Mouse (Mus musculus) limb, embryonic 15.5 days (tissue): ENCODE data around the gene Zbtb20. TPM values are rescaled to one million over a fixed set of nuclear protein-coding genes. Genes with fewer than 3 reads are reported as not detected.

Source experiments
- ATAC-seq: fragments of 200-750 bp; cut with Nextera tagmentation; 2 replicates; pipeline ENCODE4 v1.8.0; 2017; ENCODE audit warnings: low read depth, moderate TSS enrichment; ENCODE audit not compliant: insufficient number of reproducible peaks, low FRiP score, low TSS enrichment
- H3K27ac ChIP-seq: fragments of 300-500 bp; sonication (generic); 2 replicates; pipeline ENCODE4 v1.5.1; 2015; ENCODE audit warnings: moderate library complexity, mild to moderate bottlenecking, inconsistent platforms
- H3K27me3 ChIP-seq: fragments of 300-500 bp; sonication (generic); 2 replicates; pipeline ENCODE4 v1.6.1; 2015; ENCODE audit warnings: inconsistent platforms
- H3K36me3 ChIP-seq: fragments of 300-500 bp; sonication (generic); 2 replicates; pipeline ENCODE4 v1.6.1; 2015; ENCODE audit warnings: inconsistent platforms
- H3K4me1 ChIP-seq: fragments of 300-500 bp; sonication (generic); 2 replicates; pipeline ENCODE4 v1.6.1; 2015; ENCODE audit warnings: inconsistent platforms
- H3K4me2 ChIP-seq: fragments of 300-500 bp; sonication (generic); 2 replicates; pipeline ENCODE4 v1.6.1; 2015; ENCODE audit warnings: mild to moderate bottlenecking, inconsistent platforms
- H3K4me3 ChIP-seq: fragments of 300-500 bp; sonication (generic); 2 replicates; pipeline ENCODE4 v1.5.1; 2015; ENCODE audit warnings: mild to moderate bottlenecking, inconsistent platforms
- H3K9ac ChIP-seq: fragments of 300-500 bp; sonication (generic); 2 replicates; pipeline ENCODE4 v1.6.1; 2015; ENCODE audit warnings: inconsistent platforms
- H3K9me3 ChIP-seq: fragments of 300-500 bp; sonication (generic); 2 replicates; pipeline ENCODE4 v1.6.1; 2016; ENCODE audit warnings: inconsistent platforms
- WGBS: fragments of 180-500 bp; shearing (Covaris S2); methylation state at CpG from one replicate; pipeline ENCODE4 v1.1.7; 2015; 5-methylcytosine and 5-hydroxymethylcytosine counted together
- polyA plus RNA-seq: library from polyadenylated mRNA; unstranded; fragments of >200 nt; fragmentation: Nextera tagmentation; extraction: Ambion mirVana; gene quantifications from 2 replicates; pipeline ENCODE4 v1.2.1, GENCODE M21; 2015

The Zbtb20 gene
- polyA plus RNA-seq, 1 experiment from 2014 or later: 22.4 TPM

DNA sequence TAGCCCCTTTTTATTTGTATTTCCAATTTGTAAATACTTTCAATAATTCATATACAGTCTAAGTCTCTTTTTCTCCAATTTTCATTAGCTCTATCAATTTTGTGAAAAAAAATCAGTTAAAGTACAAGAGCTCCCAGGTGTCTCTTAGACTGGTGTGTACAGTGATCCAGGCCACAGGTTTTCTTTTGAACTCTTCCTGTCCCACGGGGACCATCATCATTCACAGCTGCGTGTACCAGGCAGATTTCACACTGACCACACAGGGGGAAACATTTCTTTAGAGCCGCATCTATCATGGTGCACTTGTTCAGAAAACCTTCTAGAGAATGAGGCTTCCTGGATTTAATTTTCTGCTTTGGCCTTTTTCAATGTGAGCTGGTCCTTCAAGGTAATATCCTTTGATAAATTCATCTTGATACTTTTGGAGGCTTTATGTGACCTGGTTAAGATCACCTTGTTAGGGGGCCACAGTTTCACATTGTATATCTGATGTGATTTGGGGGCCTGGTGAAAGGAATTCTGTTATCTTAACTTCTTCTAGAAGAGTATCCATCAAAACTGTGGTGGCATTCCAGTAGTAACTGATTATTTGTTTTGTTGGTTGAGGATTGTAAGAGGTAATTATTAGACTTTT, 586.2 kb downstream of the Zbtb20 start:
- 81% methylated on average over 3 of the region's 3 CpGs for WGBS
- Histone ChIP-seq H3K27me3 (no peaks in the 10 kb centered on the region), H3K4me2 (no peak overlapping the region), H3K4me3 (no peak overlapping the region), H3K9me3 (no peaks in the 10 kb centered on the region), H3K4me1 (0 out of 2 replicates have a peak, but pooled peaks cover 3% of the 10 kb centered on the region), H3K9ac (no peak overlapping the region), H3K36me3 (no peaks in the 10 kb centered on the region), H3K27ac (no peak overlapping the region)
- ATAC-seq: no peak

DNA sequence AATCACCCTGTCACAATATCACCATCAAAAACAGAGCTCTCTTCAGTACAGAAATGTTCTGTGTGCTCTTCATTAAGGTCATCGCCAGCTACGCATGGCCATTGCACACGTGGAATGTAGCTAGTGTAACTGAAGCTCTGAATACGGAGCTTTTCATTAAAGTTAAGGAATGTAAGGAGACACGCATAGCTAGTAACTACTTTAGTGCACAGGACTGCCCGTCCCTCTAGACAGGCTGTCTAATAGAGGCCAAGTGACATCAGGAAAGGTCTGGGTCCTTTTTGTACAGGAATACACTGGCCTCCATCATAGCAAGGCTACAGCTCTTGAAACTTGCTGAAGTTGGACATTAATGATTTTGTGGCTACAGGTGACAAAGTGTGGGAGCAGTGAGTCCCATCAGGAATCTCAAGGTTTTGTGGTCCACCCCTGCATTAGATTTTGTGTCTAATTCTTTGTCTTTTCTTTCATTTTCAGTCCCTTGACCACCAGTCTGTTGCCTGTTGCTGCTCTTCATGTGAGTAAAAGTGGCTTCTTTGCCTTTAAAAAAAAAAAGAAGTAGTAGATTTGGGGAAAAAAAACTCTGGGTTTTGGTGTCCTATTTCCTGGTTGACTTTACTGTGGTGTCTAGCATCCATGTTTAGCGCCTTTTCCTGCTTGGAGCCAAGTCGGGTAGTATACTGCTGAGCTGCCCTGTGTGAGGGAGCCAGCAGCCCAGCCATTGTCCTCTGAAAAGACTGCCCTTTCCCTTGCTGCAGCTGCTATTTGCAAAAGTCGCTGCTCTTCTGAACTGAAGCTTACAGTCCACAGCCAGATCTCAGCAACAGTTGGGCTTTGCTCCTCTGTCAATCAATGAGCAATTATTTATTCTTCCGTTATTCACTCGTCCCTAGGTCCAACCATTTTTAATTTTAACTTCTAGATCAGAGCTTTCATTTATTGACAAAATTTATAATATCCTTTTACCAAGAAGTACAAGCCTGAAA, 587.1 kb downstream of the Zbtb20 start:
- no peaks in the 10 kb centered on the region for H3K9me3 ChIP-seq
- no peak overlapping the region for H3K9ac ChIP-seq
- H3K36me3 ChIP-seq: no peaks in the 10 kb centered on the region
- H3K27ac ChIP-seq: no peak overlapping the region
- WGBS: 63% methylated on average over 11 of the region's 11 CpGs
- H3K4me1 ChIP-seq: 0 out of 2 replicates have a peak, but pooled peaks cover 3% of the 10 kb centered on the region
- no peak for ATAC-seq
- H3K4me3 ChIP-seq: no peak overlapping the region
- no peaks in the 10 kb centered on the region for H3K27me3 ChIP-seq
- H3K4me2 ChIP-seq: no peak overlapping the region

DNA sequence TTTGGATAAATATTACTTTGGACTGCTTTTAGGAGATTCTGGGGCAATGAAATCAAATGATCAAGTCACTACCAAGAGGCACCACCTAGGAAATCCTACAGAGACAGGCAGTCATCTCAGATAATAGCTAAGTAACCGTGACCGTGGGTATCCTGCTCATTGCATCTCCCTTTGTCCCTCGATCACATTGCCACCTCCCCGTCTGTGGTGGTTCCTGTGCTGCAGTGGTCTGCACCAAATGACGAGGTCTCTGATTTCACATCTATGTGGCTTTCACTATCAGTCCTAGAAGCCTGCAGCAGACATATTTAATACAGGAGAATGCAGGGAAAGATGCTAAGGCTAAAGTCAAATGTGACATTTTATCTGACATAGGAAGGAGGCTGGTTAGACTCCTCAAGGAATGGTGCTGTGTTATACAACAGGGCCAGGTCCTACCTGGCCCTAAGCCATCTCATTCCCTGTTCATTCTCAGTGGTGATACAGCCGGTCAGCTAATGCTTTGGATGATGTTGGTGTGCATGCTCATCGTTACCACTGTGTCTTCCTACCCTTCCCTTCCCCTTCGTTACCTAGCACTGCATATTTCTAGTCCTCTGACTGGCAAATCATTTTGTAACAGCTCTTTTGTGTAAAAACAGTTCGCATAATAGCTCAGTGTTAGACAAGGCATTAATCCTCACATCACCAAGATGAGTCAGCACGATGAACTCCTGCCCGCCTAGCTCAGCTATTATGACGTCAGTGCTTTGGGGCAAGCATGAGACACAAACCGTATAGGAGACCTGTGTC, 588.2 kb downstream of the Zbtb20 start:
- no peak for ATAC-seq
- no peaks in the 10 kb centered on the region for H3K36me3 ChIP-seq
- H3K4me2 ChIP-seq: no peak overlapping the region
- no peak overlapping the region for H3K4me3 ChIP-seq
- no peaks in the 10 kb centered on the region for H3K27me3 ChIP-seq
- H3K9ac ChIP-seq: no peak overlapping the region
- H3K9me3 ChIP-seq: no peaks in the 10 kb centered on the region
- H3K27ac ChIP-seq: no peak overlapping the region
- H3K4me1 ChIP-seq: 0 out of 2 replicates have a peak, but pooled peaks cover 3% of the 10 kb centered on the region
- WGBS: 79% methylated on average over 13 of the region's 13 CpGs

DNA sequence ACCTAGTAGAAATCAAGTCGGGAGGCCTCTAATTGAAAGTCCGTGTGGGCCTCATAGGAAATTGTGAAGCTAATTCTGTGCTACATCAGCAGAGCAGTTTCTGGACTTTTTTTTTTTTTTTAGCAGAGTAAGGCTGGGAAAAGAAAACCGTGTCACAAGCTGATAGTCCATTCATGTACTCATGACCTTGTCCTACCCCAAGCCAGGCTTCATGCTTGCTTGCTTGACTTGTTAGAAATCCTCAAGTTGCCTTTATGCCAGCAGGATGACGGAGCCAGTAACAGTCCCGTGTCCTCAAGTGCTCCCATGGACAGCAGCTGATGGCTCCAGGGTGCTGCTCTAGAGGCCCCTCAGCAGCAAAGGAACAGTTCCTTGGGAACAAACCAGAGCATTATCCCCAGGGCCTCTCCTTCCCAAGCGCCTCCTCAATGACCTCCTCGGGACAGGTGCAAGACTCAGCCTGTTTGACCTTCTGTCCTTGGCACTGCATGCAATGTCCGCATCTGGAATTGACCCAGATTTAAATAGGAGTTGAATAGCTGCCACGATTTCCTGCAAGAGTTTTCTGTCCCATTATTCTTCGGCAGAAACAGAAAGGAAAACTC, 588.9 kb downstream of the Zbtb20 start:
- WGBS: 69% methylated on average over 10 of the region's 10 CpGs
- no peaks in the 10 kb centered on the region for H3K36me3 ChIP-seq
- H3K4me3 ChIP-seq: no peak overlapping the region
- no peaks in the 10 kb centered on the region for H3K27me3 ChIP-seq
- no peak overlapping the region for H3K9ac ChIP-seq
- ATAC-seq: no peak
- H3K27ac ChIP-seq: no peak overlapping the region
- 0 out of 2 replicates have a peak, but pooled peaks cover 3% of the 10 kb centered on the region for H3K4me1 ChIP-seq
- no peaks in the 10 kb centered on the region for H3K9me3 ChIP-seq
- H3K4me2 ChIP-seq: no peak overlapping the region

DNA sequence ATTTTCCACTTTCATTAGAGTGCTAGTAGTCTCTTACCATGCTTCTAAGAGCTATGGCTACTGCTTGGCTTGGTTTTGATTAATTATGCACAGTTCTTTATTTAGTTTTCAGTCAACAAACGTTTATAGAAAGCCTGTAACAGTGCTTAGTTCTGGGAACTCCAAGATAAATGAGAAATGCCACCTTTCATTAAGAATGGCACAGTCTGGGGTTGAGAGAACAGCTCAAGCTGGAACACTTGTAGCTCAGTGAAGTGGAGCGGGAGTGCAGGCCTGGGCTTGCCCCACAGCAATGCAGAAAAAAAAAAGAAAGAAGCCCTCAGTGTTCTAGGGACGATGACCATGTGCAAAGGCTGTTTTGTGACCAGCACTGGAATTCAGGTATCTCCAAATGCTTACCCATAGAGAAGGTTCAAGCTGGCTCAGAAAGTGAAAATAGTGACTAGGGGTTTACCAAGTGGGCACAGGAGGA, 589.7 kb downstream of the Zbtb20 start:
- no peak overlapping the region for H3K9ac ChIP-seq
- no peak overlapping the region for H3K27ac ChIP-seq
- H3K27me3 ChIP-seq: no peaks in the 10 kb centered on the region
- no peak for ATAC-seq
- no peaks in the 10 kb centered on the region for H3K9me3 ChIP-seq
- 0 out of 2 replicates have a peak, but pooled peaks cover 3% of the 10 kb centered on the region for H3K4me1 ChIP-seq
- no peak overlapping the region for H3K4me3 ChIP-seq
- no peak overlapping the region for H3K4me2 ChIP-seq
- WGBS: 61% methylated on average over 3 of the region's 3 CpGs
- H3K36me3 ChIP-seq: no peaks in the 10 kb centered on the region

DNA sequence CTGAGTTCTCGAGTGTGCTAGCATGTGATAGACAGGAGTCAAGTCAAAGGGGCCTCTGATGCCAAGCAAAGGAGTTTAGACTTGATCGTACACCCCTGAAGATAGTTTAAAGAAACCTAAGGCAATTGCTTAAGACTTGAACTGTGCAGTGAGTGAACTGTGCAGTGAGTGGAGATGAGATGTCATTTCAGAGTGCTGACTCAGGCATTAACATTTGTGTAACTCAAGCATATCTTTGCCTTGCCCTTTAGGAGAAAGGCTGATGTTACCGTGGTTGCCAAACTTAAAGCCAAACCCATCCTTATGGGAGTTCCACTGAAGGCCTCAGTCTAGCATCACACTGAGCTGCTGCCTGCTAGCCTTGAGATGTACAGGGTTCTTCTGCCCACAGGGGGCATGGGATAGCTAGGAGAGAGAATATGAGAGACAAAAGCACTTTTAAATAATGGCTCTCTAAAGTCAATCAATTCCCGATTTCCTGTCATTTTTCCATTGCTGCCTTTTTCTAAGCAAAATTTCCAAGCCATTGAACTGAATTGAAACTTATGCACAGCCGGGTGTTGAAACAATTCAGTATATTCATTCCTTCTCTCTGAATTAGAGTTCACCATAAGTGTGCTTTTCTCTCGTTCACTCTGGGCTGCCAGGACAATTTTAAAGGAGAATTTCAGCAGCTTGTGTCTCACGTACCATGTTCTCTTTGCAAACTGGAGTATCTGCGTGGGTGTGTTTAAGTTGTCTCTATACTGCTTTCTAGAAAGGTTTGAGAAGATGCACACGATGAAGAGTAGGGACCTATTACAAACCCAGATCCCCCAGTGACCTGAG, 590.5 kb downstream of the Zbtb20 start:
- no peak for ATAC-seq

DNA sequence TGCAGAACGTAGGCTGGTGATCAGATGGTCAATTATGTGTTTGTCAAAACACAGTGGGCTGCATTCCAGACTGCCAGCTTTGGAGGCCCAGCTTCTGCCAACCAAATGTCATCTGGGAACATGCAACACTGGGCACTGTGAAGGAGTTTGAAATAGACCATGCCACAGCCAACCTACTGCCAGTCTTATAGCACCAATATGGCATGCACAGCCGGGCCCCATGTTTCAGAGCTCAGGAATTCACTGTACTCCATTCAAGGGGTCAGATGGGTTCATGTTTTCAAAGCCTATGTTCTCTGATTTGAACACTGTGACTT, 591.0 kb downstream of the Zbtb20 start:
- Histone ChIP-seq H3K4me2 (no peak overlapping the region), H3K4me1 (0 out of 2 replicates have a peak, but pooled peaks cover 3% of the 10 kb centered on the region), H3K27ac (no peak overlapping the region), H3K4me3 (no peak overlapping the region), H3K27me3 (no peaks in the 10 kb centered on the region), H3K36me3 (no peaks in the 10 kb centered on the region), H3K9me3 (no peaks in the 10 kb centered on the region), H3K9ac (no peak overlapping the region)
- no peak for ATAC-seq
- WGBS: 76% methylated on average over 2 of the region's 2 CpGs

More for the DNA sequence above, 590.5 kb downstream of the Zbtb20 start:
- Histone ChIP-seq H3K9me3 (no peaks in the 10 kb centered on the region), H3K27me3 (no peaks in the 10 kb centered on the region), H3K4me3 (no peak overlapping the region), H3K4me1 (0 out of 2 replicates have a peak, but pooled peaks cover 3% of the 10 kb centered on the region), H3K9ac (no peak overlapping the region), H3K27ac (no peak overlapping the region), H3K36me3 (no peaks in the 10 kb centered on the region), H3K4me2 (no peak overlapping the region)
- WGBS: 93% methylated on average over 9 of the region's 9 CpGs

DNA sequence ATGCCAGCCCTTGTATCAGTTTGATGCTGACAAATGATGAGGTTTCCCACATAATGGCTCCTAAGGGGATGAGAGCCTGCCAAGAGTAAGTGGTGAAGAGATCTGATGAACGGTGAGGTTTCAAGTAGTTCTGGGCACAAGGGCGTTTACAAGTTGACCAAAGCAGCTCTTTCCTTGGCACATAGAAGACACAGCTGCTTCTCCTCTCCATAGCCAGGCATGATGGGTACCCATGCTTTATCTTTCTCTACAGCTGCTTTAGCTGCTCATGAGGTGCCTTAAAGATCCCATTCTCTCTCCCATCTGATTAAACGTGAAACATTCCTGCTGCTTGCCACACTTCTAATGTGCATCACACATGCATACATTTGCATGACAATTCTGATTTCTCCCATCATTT, 595.4 kb downstream of the Zbtb20 start:
- no peak for ATAC-seq
- no peak overlapping the region for H3K9ac ChIP-seq
- no peaks in the 10 kb centered on the region for H3K27me3 ChIP-seq
- no peak overlapping the region for H3K4me3 ChIP-seq
- H3K4me1 ChIP-seq: no peaks in the 10 kb centered on the region
- 80% methylated on average over 3 of the region's 3 CpGs for WGBS
- no peak overlapping the region for H3K4me2 ChIP-seq
- H3K36me3 ChIP-seq: no peaks in the 10 kb centered on the region
- H3K27ac ChIP-seq: no peak overlapping the region
- H3K9me3 ChIP-seq: no peaks in the 10 kb centered on the region

DNA sequence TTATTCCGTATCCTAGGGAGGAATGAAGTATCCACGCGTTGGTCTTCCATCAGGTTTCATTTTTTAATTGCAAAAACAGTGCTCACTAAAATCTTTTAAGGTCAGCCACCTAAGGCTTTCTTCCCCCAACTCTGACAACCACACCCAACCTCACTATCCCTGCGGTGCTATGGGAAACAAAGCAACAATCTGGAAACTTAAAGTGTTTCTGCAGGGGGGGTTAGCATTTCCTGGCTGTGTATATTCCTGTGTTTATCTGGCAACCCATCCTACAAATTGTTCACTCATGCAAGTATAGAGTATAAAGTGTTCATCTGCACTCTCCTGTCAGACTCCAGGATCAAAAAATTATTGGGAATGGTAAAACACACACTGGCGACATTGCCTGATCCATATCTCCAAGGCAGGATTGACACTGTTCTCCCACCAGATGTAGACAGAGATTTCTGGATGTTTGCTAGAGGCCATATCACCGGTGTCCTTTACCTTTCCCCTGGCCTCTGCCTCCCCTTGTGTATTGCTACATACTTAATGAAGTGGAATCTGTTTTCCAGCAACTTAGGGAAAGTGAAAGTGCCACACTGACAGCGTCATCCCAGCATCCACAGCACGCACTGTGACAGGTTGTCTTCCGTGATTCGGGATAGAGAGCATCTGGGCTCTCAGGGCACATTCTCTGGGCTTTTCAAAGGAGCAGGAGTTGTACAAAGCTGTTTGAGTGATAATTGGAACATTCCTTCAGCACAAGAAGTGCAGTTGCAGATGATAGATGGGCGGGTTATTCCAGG, 599.5 kb downstream of the Zbtb20 start:
- 78% methylated on average over 11 of the region's 11 CpGs for WGBS

DNA sequence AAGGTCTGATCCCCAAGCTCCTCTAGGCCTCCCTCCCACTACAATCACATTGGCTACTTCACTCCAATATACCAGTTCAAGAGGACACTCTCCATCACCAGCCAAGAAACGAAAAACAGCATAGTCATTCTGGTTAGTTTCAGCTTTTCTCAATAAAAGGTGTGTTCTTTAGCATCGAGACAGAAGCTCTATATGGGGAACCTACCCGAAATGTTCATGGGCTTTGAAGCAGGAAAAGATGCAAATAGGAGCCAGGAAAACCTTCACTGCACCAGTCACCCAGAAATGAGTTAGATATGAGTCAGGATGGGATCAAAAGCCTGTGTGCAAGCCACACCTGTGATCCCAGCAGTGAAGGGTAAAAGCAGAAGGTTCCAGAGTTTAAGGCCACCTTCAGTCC, 601.2 kb downstream of the Zbtb20 start:
- 80% methylated on average over 3 of the region's 3 CpGs for WGBS

More for the DNA sequence above, 599.5 kb downstream of the Zbtb20 start:
- Histone ChIP-seq H3K4me2 (no peak overlapping the region), H3K36me3 (no peaks in the 10 kb centered on the region), H3K9ac (no peak overlapping the region), H3K27ac (no peak overlapping the region), H3K9me3 (no peaks in the 10 kb centered on the region), H3K4me3 (no peak overlapping the region), H3K4me1 (no peaks in the 10 kb centered on the region), H3K27me3 (no peaks in the 10 kb centered on the region)
- ATAC-seq: no peak

More for the DNA sequence above, 601.2 kb downstream of the Zbtb20 start:
- ATAC-seq: no peak
- Histone ChIP-seq H3K9ac (no peak overlapping the region), H3K27me3 (no peaks in the 10 kb centered on the region), H3K36me3 (no peaks in the 10 kb centered on the region), H3K9me3 (no peaks in the 10 kb centered on the region), H3K27ac (no peak overlapping the region), H3K4me3 (no peak overlapping the region), H3K4me2 (no peak overlapping the region), H3K4me1 (no peaks in the 10 kb centered on the region)
